Mouse (Mus musculus): ENCODE measurements around the gene Oas2.
A peak's percentile ranks its signal among the peaks of the same experiment; 100 is the strongest.

Oas2 gene

DNA sequence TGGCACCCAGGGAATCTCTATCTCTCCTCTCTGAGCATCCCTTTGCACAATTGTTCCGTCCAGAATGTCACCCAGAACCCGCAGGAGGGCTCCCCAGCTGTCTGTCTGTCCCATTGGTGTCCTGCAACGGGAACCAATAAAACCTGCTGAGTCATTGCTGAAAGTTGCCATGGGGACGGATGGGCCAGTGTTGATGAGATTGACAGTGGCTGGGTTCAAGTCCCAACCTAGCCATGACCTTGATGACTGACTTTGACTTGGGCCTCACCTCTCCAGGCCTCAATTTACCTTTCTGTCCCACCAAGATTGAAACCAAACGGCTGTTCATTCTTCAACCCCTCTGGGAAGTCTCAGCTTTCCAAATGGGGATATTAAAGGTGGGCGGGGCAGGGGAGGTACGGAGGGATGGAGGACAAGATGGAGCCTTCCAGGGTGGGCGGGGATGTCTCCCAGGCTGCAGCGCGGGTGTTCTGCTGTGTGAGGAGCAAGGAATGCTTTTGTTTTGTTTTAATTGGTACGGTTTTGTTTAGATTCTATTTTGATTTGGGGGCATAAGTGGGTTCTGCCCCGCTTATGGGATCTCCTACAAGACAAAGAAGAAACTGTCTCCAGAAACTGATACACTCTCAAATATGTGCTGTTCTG lies 23.7 kb downstream of the Oas2 start:
- DNase-seq, result no peak

GRCm38 (mm10) chr5:120721005-120721404 lies 28.6 kb downstream of the Oas2 start:
- DNase-seq, result no peak

DNA sequence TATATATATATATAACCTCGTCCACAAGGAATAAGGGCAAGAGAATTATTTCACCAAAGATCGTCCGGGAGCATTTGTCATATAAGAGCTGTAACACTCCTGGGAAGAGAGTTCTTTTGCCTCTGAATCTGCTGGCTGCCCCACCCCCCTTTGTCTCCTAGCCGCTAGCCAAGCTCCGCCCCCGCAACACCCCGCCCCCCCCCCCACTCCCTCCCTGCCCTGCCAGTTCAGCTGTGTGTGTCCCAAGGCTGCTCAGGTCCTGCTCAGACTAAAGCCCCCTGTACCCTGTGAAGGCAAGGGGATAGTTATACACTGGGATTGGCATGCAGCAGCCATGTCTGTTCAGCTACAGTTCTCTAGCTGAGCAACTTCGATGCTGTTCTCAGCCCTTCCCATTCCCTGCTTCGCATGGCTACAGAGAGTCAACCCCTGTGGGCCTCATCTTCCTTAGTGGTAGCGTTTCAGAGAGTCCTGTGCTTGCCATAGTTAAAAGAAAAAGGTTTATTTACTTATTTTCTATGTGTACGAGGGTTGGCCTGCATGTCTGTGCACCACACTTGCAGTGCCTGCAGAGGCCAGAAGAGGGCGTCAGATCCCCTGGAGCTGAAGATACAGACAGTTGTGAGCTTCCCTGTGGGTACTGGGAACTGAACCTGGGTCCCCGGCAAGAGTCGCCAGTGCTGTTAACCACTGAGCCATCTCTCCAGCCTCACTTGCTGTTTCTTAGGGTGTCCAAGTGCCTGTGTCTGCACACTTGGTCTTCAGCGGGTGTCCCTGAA lies 30.9 kb downstream of the Oas2 start:
- DNase-seq, result no peak

- no peak for DNase-seq
Measured at GRCm38 (mm10) chr5:120717136-120717535, 32.5 kb downstream of the Oas2 start.

GRCm38 (mm10) chr5:120714314-120714713 lies 35.3 kb downstream of the Oas2 start:
- DNase-seq, result peak; percentile 32 to 65

DNA sequence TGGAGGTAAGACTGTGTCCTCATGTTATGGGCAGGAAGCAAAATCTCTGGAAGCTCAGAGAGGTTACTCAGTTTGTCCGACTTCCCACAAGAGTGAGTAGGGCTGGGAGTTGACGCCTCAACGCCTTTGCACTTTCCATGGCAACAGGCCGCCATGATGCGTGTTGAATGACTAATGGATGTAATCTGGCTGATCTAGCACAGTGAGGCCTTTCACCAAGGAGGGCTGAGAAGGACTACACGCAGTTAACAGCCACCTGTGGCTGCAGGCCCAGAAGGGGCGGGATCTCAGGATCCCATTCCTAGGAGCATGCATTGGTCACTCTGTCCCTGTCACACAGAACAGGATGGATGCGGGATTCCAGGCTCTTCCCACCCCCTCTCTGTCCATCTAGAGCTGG lies 36.9 kb downstream of the Oas2 start:
- no peak for DNase-seq

- no peak for DNase-seq
Measured at GRCm38 (mm10) chr5:120711827-120712226, 37.8 kb downstream of the Oas2 start, which contains the start of gene Dtx1. Gene Dtx1 (minus strand): TSS chr5:120711927.

GRCm38 (mm10) chr5:120711416-120711815 lies 38.2 kb downstream of the Oas2 start:
- DNase-seq, result no peak

DNA sequence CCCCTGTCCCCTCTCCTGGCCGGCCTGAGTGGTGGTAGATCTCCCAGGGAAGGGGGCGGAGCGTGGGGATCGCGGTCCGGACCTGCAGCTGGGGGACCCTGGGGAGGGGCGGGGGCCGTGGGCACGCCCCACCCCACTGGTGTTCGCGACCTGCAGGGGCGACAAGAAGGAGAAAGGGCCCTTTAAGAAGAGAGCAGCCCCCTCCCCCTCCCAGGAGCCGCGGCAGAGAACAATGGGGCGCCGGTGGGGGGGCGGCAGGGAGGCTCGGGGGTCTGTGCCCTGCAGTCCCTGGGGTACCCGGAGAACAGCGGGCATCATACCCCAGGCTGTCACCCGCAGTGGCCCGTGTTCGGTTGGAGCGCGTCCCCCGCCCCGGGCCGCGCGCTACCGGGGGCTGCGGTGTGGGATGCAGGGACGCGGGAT lies 38.8 kb downstream of the Oas2 start:
- DNase-seq, result no peak

DNA sequence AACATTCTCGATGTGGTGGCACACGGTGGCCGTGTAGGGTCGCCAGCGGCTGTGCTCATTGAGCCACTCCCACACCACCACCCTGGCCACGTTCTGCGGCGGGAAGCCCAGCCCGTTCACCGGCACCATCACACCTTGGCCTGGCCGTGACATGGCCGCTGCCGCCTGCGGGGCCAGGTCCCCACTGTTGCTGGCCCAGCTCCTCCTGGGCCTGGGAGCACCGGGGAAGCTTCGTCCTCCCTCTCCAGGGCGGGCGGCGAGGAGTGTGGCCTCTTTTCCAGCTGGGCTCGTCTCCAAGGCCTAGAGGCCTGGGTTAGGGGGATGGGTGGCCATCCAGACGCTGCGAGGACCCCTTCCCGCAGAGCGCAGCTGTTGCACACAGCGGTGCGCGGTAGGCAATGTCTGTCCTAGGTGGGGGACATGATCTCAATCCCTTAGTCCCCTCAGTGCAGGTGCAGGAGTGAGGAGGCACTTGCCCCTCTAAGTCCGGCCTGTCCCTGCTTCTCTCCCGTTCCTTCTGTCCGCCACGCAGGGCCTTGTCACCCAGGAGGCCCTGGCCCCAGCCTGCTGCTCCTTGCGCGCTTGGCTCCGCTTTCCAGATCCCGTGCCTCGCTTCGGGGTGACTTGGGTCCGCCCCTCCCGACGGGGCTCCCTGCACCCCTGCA lies 39.4 kb downstream of the Oas2 start:
- no peak for DNase-seq

GRCm38 (mm10) chr5:120706976-120707375 lies 42.7 kb downstream of the Oas2 start:
- no peak for DNase-seq

- no peak for DNase-seq
Measured at GRCm38 (mm10) chr5:120706541-120706940, 43.1 kb downstream of the Oas2 start.

DNA sequence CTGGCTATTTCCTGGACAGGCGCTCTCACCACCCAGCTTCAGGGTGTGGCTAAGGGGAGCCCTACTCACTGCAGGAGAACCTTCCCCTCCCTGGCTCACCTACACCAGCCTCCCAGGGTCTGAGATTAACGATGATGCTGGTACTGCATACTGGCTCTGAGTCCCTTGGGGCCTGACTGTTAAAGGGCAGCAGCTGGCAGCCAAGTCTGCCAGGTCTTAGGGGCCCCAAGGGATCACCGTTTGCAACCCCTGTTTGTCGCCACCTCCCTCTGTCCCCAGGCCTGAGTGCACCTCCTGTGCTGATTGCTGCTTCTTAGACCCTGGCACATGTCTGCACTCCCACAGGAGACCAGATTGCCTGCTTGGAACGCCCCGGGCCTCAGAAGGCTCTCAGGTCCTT lies 45.2 kb downstream of the Oas2 start:
- DNase-seq, result no peak

GRCm38 (mm10) chr5:120703660-120704059 lies 46.0 kb downstream of the Oas2 start:
- no peak for DNase-seq

DNA sequence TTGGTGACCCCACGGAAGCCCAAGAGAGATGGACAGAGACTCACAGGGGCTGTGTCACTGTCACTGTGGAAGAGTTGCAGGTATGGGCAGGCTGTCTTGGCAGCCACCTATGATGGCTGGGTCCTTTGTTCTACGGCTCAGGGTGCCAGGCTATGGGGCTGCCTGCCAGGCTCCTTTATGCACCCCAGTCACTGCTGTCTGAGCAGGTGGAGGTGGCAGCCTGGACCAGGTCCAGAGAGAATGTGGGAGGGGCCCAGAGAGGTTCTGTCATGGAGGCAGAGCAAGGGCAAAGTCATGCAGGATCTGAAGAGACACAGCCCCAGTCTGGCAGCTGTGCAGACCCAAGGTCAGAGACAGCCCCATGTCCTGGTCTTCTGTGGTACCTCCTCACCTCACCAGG lies 46.7 kb downstream of the Oas2 start:
- DNase-seq, result peak in 1 of 2 experiments; percentile 27

DNA sequence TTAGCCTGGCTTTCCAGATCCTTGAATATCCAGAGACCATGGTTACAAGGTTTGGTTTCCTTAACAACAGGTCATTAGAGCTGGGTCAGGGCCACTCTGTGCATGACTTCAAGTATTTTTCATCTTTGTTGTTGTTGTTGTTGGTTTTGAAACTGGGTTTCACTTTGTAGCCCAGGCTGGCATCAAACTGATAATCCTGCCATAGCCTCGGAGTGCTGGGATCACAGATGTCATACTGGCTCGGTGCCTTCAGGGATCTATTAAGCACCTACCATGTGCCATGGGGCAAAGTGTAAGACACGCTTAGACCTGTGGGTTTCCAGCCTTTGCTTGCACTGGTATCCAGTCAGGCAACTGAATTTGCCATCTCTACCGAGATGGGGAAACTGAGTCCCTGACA lies 47.2 kb downstream of the Oas2 start:
- no peak for DNase-seq

DNA sequence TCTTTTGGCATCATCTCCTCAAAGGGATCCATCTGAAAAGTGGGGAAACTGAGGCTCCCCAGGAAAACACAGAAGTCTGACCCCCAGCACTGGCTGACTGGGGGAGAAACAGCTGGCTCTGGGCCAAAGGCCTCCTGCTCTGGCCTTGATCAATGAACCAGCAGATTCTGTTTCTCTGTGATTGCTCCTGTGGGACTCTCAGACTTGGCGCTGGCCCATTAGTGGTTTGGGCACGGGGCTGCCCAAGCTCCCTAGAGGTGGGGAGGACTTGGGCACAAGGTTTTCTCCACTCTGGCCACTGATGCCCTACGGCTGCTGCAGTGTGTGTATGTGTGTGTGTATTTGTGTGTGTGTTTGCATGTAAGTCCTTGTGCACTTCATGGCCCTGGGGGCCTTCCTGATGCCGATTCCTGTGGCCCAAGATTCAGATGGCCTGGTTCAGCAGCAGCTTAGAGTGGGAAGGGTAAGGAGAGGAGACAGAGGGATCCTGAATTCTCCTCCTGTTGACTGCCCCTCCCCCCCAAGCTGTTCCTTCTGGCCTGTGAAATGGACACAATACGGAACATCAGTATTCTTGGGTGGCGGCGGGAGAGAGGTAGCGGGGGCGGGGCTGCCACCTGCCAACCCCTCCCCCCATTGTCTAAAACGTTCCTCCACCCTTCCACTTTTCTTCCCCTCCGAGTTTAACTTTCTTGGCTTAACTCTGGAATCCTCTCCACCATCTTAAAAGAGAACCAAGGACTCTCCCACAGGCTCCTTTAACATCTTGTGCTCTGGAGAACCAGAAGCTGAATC lies 48.5 kb downstream of the Oas2 start:
- no peak for DNase-seq

GRCm38 (mm10) chr5:120698801-120699391 lies 50.8 kb downstream of the Oas2 start:
- no peak for DNase-seq

- DNase-seq, result no peak
Measured at GRCm38 (mm10) chr5:120698181-120698580, 51.5 kb downstream of the Oas2 start.

- no peak for DNase-seq
Measured at GRCm38 (mm10) chr5:120696865-120697264, 52.8 kb downstream of the Oas2 start.

- DNase-seq, result no peak
Measured at GRCm38 (mm10) chr5:120696057-120696743, 53.5 kb downstream of the Oas2 start.

GRCm38 (mm10) chr5:120694695-120695074 lies 55.0 kb downstream of the Oas2 start:
- no peak for DNase-seq
